Mouse (Mus musculus): ENCODE data around the gene Tmem179.
A peak's percentile ranks its signal among the peaks of the same experiment; 100 is the strongest.

The Tmem179 gene

DNA sequence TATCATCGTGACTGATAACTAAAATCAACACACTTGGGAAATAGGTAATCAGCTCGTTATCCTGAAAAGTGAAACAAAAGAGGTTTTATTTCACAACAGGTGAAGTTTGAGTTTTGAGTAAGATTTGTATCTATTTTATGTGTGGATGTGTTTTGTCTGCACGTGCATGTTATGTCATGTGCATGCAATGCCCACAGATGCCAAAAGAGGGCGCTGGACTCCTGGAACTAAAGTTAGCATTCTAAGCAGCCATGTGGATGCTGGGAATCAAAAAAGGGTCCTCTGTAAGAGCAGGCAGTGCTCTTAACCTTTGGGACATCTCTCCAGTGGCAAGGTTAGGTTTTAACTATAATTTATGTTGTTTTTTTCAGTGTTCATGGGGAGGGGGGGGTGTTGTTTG, 53.3 kb downstream of the Tmem179 start:
- DNase-seq (ENCODE audit: low read depth, low spot score), result no peak

DNA sequence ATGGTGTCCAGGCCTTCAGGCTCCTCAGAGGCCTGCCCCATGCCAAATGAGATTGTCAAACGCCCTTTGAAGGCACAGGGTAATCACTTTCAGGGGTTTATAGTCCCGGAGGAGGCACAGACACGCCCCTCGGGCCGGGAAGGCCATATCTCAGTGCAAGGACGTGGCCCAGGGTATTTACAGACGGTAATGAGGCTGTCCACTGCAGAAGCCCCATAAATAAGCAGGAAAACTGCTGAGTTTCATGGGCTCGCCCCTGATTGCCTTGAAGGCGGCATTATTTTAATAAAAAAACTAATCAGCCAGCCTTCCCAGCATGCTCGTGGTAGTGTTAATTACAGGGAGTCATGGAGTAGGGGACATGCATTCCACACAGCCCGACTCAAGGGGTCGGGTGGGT, 54.1 kb downstream of the Tmem179 start:
- no peak for DNase-seq (ENCODE audit: low read depth, low spot score)

GRCm38 (mm10) chr12:112457839-112458238, 58.7 kb downstream of the Tmem179 start:
- DNase-seq (ENCODE audit: low read depth, low spot score), result peak; percentile 80

- DNase-seq (ENCODE audit: low read depth, low spot score), result no peak
Measured at GRCm38 (mm10) chr12:112456144-112456713, 60.3 kb downstream of the Tmem179 start.

DNA sequence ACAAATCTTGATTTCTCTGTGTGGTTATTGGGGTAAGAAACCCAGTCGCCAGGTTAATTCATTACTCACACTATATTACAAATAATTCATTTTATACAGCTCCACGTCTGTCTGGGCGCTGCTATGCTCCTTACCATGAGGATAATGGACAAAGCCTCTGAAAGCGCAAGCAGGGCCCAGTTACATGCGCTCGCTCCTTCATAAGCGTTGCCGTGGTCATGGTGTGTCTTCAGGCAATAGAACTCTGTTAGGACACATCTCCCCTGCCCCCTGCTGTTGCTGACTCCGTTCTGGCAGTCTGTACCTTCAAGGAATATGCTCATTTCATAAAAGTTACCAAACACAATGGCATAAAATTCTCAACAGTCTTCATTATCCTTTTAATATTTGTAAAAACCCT, 64.7 kb downstream of the Tmem179 start:
- no peak for DNase-seq (ENCODE audit: low read depth, low spot score)

GRCm38 (mm10) chr12:112451381-112451780, 65.2 kb downstream of the Tmem179 start:
- no peak for DNase-seq (ENCODE audit: low read depth, low spot score)

- DNase-seq (ENCODE audit: low read depth, low spot score), result no peak
Measured at GRCm38 (mm10) chr12:112450883-112451282, 65.7 kb downstream of the Tmem179 start.

Measured in brain, embryonic 18.5 days (tissue).